ENCODE assay signal across 7 mouse cellular contexts in the genomic region with DNA sequence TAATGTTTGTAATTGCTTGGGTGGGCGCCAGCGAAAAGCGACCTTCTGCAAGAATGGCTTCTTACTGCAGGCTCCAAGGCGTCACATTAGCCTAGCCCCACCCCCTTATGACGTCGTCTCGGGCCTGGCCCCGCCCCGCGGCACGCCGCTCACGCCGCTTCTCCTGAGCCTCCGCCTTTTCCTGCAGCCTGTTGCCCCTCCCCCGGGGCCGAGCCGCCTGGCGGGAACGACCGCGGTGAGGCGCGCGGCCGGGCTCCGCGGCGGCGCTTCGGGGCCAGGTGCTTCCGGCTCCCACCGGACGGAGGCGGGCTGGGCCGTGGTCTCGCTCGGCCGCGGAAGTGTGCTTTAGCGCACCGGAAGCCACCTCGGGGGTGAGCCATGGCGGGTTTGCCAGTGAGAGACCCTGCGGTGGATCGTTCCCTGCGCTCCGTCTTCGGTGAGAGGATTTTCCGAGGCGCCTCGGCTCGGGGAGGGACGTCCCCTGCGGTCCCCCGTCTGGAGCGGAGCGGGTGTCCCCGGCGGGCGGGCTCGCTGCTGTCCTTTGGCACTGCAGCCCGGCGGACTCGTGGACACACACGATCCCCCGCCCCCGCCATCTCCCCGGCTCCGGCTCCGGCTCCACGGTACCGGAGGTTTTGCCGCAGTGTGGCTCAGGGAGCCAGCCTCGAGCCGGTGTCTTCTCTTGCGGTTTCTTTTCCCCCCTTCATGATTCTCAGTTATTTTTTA. TPM values are rescaled to one million over a fixed set of nuclear protein-coding genes. Genes with fewer than 3 reads are reported as not detected.
DNase-seq lines count a peak whose midpoint lies in the region; ATAC-seq lines count a peak whose summit lies in the region.

A gene (plus strand): TSS at position 201 of the 726 bp plus-strand sequence.

- no peaks in the 10 kb centered on the region for H3K36me3 ChIP-seq in embryonic facial prominence, embryonic 11.5 days (replicated peaks; ENCODE audit: control insufficient read depth, insufficient read depth, low read depth, low read length)
- no peaks in the 10 kb centered on the region for H3K36me3 ChIP-seq in limb, embryonic 11.5 days (ENCODE audit: control insufficient read depth, insufficient read depth, low read length)
- peaks cover 18% of the 10 kb centered on the region; the same call in 1 of the 2 replicates for H3K36me3 ChIP-seq in midbrain, embryonic 14.5 days (ENCODE audit: control insufficient read depth, insufficient read depth, low read length)

- no peaks in the 10 kb centered on the region for H3K4me1 ChIP-seq in embryonic facial prominence, embryonic 11.5 days (ENCODE audit: control insufficient read depth, insufficient read depth, low read length)
- no peaks in the 10 kb centered on the region for H3K4me1 ChIP-seq in limb, embryonic 11.5 days (ENCODE audit: control insufficient read depth, insufficient read depth, low read length)
- H3K4me1 ChIP-seq in midbrain, embryonic 14.5 days (ENCODE audit: control insufficient read depth, insufficient read depth, low read length): no peaks in the 10 kb centered on the region

- H3K27ac ChIP-seq in embryonic facial prominence, embryonic 11.5 days (replicated peaks; ENCODE audit: low read depth, low read length): peak within 1 kb of the TSS; percentile 79
- H3K27ac ChIP-seq in limb, embryonic 11.5 days (replicated peaks; ENCODE audit: low read depth, low read length): peak within 1 kb of the TSS; percentile 87
- H3K27ac ChIP-seq in midbrain, embryonic 14.5 days (replicated peaks; ENCODE audit: low read depth, low read length): peak within 1 kb of the TSS; percentile 86

- peak; percentile 96 for DNase-seq in adrenal gland, postnatal 14 days
- DNase-seq in embryonic facial prominence, embryonic 11.5 days (ENCODE audit: low spot score): peak; percentile 88
- peak; percentile 99 for DNase-seq in heart, adult 11 months
- DNase-seq in kidney, adult 18-20 months: peak; percentile 93
- peak; percentile 92 for DNase-seq in limb, embryonic 11.5 days (ENCODE audit: low spot score)
- DNase-seq in midbrain, embryonic 14.5 days: peak; percentile 94
- peak; percentile 91 to 92 for DNase-seq in spleen, adult 18-20 months

- peak within 1 kb of the TSS; percentile 56 for H3K4me3 ChIP-seq in embryonic facial prominence, embryonic 11.5 days (ENCODE audit: low read depth, low read length)
- peak within 1 kb of the TSS; percentile 50 for H3K4me3 ChIP-seq in limb, embryonic 11.5 days (ENCODE audit: low read depth, low read length)
- H3K4me3 ChIP-seq in midbrain, embryonic 14.5 days (replicated peaks; ENCODE audit: low read depth, low read length): peak within 1 kb of the TSS; percentile 55

- H3K9me3 ChIP-seq in embryonic facial prominence, embryonic 11.5 days (replicated peaks; ENCODE audit: control insufficient read depth, low read length): no peaks in the 10 kb centered on the region
- H3K9me3 ChIP-seq in limb, embryonic 11.5 days (ENCODE audit: control insufficient read depth, low read length): no peaks in the 10 kb centered on the region
- H3K9me3 ChIP-seq in midbrain, embryonic 14.5 days (ENCODE audit: control insufficient read depth, low read length): no peaks in the 10 kb centered on the region

- WGBS in embryonic facial prominence, embryonic 11.5 days: 19% methylated on average over 54 of the region's 77 CpGs
- 16% methylated on average over 64 of the region's 77 CpGs for WGBS in limb, embryonic 11.5 days
- WGBS in midbrain, embryonic 14.5 days: 29% methylated on average over 74 of the region's 77 CpGs

- peak within 1 kb of the TSS; percentile 81 for H3K9ac ChIP-seq in embryonic facial prominence, embryonic 11.5 days (replicated peaks; ENCODE audit: low read length)
- peak within 1 kb of the TSS; percentile 69 for H3K9ac ChIP-seq in limb, embryonic 11.5 days (ENCODE audit: low read length)
- H3K9ac ChIP-seq in midbrain, embryonic 14.5 days (replicated peaks; ENCODE audit: low read length): peak within 1 kb of the TSS; percentile 64

- peak within 1 kb of the TSS; percentile 39 for H3K4me2 ChIP-seq in embryonic facial prominence, embryonic 11.5 days (ENCODE audit: low read depth, low read length)
- peak within 1 kb of the TSS; percentile 39 for H3K4me2 ChIP-seq in limb, embryonic 11.5 days (ENCODE audit: low read depth, severe bottlenecking)
- H3K4me2 ChIP-seq in midbrain, embryonic 14.5 days (ENCODE audit: low read length): peak within 1 kb of the TSS; percentile 50

- ATAC-seq in embryonic facial prominence, embryonic 11.5 days (replicated peaks; ENCODE audit: insufficient number of reproducible peaks, low FRiP score, low TSS enrichment, low read depth): peak; percentile 95
- peak; percentile 96 for ATAC-seq in limb, embryonic 11.5 days (ENCODE audit: insufficient number of reproducible peaks, low FRiP score, low TSS enrichment, low read depth)
- ATAC-seq in midbrain, embryonic 14.5 days (ENCODE audit: low FRiP score, low TSS enrichment): peak; percentile 99

- H3K27me3 ChIP-seq in embryonic facial prominence, embryonic 11.5 days (ENCODE audit: control insufficient read depth, insufficient read depth, low read length): no peaks in the 10 kb centered on the region
- no peaks in the 10 kb centered on the region for H3K27me3 ChIP-seq in limb, embryonic 11.5 days (ENCODE audit: control insufficient read depth, insufficient read depth, low read length)
- H3K27me3 ChIP-seq in midbrain, embryonic 14.5 days (ENCODE audit: control insufficient read depth, insufficient read depth, low read length): no peaks in the 10 kb centered on the region

RNA-seq across cellular contexts. Expression of the gene that starts here (rescaled TPM):
- total RNA-seq in adrenal gland, postnatal 14 days (2021): 49.1 and 50.2 TPM in 2 replicates
- polyA plus RNA-seq in embryonic facial prominence, embryonic 11.5 days (2014; fragmentation: Nextera tagmentation; extraction: Ambion mirVana): 69.1 TPM in 2 replicates
- 64.3 and 64.5 TPM in 2 replicates for polyA plus RNA-seq in limb, embryonic 11.5 days (2014; fragmentation: Nextera tagmentation; extraction: Ambion mirVana)
- polyA plus RNA-seq in midbrain, embryonic 14.5 days (2014; fragmentation: Nextera tagmentation; extraction: Ambion mirVana): 65.3 and 83.8 TPM in 2 replicates

Comparison
In these comparisons a context has a peak if more than half of its experiments do, and no peak if none do; other contexts are left out.
1. Peak in every context shown above with its lines: DNase-seq, ATAC-seq, H3K4me3 ChIP-seq and H3K27ac ChIP-seq.